Mouse (Mus musculus) thymus, adult 2 months (tissue): Measurements from ENCODE around the gene Dctpp1.

Experiments
- CTCF ChIP-seq: fragments of 200-500 bp; IDR thresholded peaks from 2 replicates; pipeline ENCODE4 v1.5.1; 2012; ENCODE audit warnings: mild to moderate bottlenecking, control low read depth, low read length, moderate library complexity, borderline replicate concordance; ENCODE audit not compliant: control insufficient read depth, poor library complexity, insufficient read depth; ENCODE audit errors: extremely low read depth
- POLR2A ChIP-seq: fragments of 200-500 bp; IDR thresholded peaks from 2 replicates; pipeline ENCODE4 v1.6.1; 2012; ENCODE audit warnings: mild to moderate bottlenecking, low read length, control low read depth, moderate library complexity; ENCODE audit not compliant: control insufficient read depth, poor library complexity, insufficient read depth; ENCODE audit errors: extremely low read depth

GRCm38 (mm10) chr7:127228615-127229303 is 31.8 kb downstream of the Dctpp1 start:
- no peak for TF ChIP-seq CTCF
- no peak for TF ChIP-seq POLR2A
